Mouse (Mus musculus): ENCODE measurements around the gene B3gat3.
A peak's percentile ranks its signal among the peaks of the same experiment; 100 is the strongest.

B3gat3 gene

GRCm38 (mm10) chr19:8898576-8898975 lies 21.6 kb upstream of the B3gat3 start:
- DNase-seq: no peak

- no peak for DNase-seq
Observed at GRCm38 (mm10) chr19:8899079-8899478, 21.1 kb upstream of the B3gat3 start.

GRCm38 (mm10) chr19:8903412-8903811 lies 16.8 kb upstream of the B3gat3 start:
- DNase-seq: no peak

- DNase-seq: no peak
Observed at GRCm38 (mm10) chr19:8908531-8908930, 11.6 kb upstream of the B3gat3 start.

- no peak for DNase-seq
Observed at GRCm38 (mm10) chr19:8911810-8912209, 8.4 kb upstream of the B3gat3 start.

GRCm38 (mm10) chr19:8914212-8914611 lies 6.0 kb upstream of the B3gat3 start:
- no peak for DNase-seq

- no peak for DNase-seq
Observed at GRCm38 (mm10) chr19:8919000-8919399, 1.2 kb upstream of the B3gat3 start.

GRCm38 (mm10) chr19:8919684-8920072 lies 496 bp upstream of the B3gat3 start:
- no peak for DNase-seq

- DNase-seq: peak; percentile 70
Observed at GRCm38 (mm10) chr19:8920836-8921291, 690 bp downstream of the B3gat3 start.

- DNase-seq: no peak
Observed at GRCm38 (mm10) chr19:8921741-8922140, 1.6 kb downstream of the B3gat3 start.

GRCm38 (mm10) chr19:8926766-8927165 lies 6.6 kb downstream of the B3gat3 start:
- peak; percentile 32 for DNase-seq

GRCm38 (mm10) chr19:8927891-8928525 lies 7.8 kb downstream of the B3gat3 start:
- DNase-seq: peak; percentile 48

- no peak for DNase-seq
Observed at GRCm38 (mm10) chr19:8928689-8929223, 8.6 kb downstream of the B3gat3 start.

GRCm38 (mm10) chr19:8929224-8930088 lies 9.3 kb downstream of the B3gat3 start, which contains the start of the genes Rom1 and Eml3:
Rom1 (minus strand) TSS chr19:8929356.
Eml3 (plus strand) TSS chr19:8929552.
- peak; percentile 89 for DNase-seq

- DNase-seq: no peak
Observed at GRCm38 (mm10) chr19:8930117-8930516, 9.9 kb downstream of the B3gat3 start.

- DNase-seq: no peak
Observed at GRCm38 (mm10) chr19:8930771-8931170, 10.6 kb downstream of the B3gat3 start.

- DNase-seq: no peak
Observed at GRCm38 (mm10) chr19:8936736-8937135, 16.6 kb downstream of the B3gat3 start.

GRCm38 (mm10) chr19:8940526-8941133 lies 20.5 kb downstream of the B3gat3 start:
- no peak for DNase-seq

- no peak for DNase-seq
Observed at GRCm38 (mm10) chr19:8941136-8941514, 21.0 kb downstream of the B3gat3 start.

- DNase-seq: peak; percentile 97
Observed at GRCm38 (mm10) chr19:8941515-8942217, 21.5 kb downstream of the B3gat3 start, which contains the start of gene Mta2. Mta2 (plus strand) TSS chr19:8941875.

GRCm38 (mm10) chr19:8942276-8942964 lies 22.2 kb downstream of the B3gat3 start:
- peak; percentile 63 for DNase-seq

- no peak for DNase-seq
Observed at GRCm38 (mm10) chr19:8943047-8943446, 22.9 kb downstream of the B3gat3 start.

All from liver (tissue).